Mouse (Mus musculus): Measurements from ENCODE around the gene Tnfsf4. TPM values are rescaled to one million over a fixed set of nuclear protein-coding genes. Genes with fewer than 3 reads are reported as not detected.

Gene Tnfsf4
- not detected in 2 replicates for polyA plus RNA-seq (2015; fragmentation: Nextera tagmentation; extraction: Ambion mirVana)

- H3K27ac ChIP-seq = no peak within 1 kb of the TSS
- no peak within 1 kb of the TSS for H3K4me3 ChIP-seq
- H3K36me3 ChIP-seq = no peaks in the 10 kb centered on the region
- no peaks in the 10 kb centered on the region for H3K27me3 ChIP-seq
- H3K4me2 ChIP-seq = no peak within 1 kb of the TSS
- no peak for ATAC-seq (ENCODE audit: borderline replicate concordance, extremely low read depth, low FRiP score, low TSS enrichment)
- no peak within 1 kb of the TSS for H3K9ac ChIP-seq
- no peaks in the 10 kb centered on the region for H3K9me3 ChIP-seq
- peaks cover 7% of the 10 kb centered on the region; the same call in 1 of the 2 replicates for H3K4me1 ChIP-seq
- WGBS = 46% methylated on average over 6 of the region's 6 CpGs
Measured at GRCm38 (mm10) chr1:161394931-161395459, at the start of gene Tnfsf4. Gene Tnfsf4, plus strand, starts transcription at chr1:161395409.

- H3K36me3 ChIP-seq = no peaks in the 10 kb centered on the region
- no peak overlapping the region for H3K9ac ChIP-seq
- no peaks in the 10 kb centered on the region for H3K9me3 ChIP-seq
- ATAC-seq (ENCODE audit: borderline replicate concordance, extremely low read depth, low FRiP score, low TSS enrichment) = no peak
- no peak overlapping the region for H3K27ac ChIP-seq
- no peak overlapping the region for H3K4me3 ChIP-seq
- H3K4me1 ChIP-seq = no peaks in the 10 kb centered on the region
- H3K4me2 ChIP-seq = no peak overlapping the region
- no peaks in the 10 kb centered on the region for H3K27me3 ChIP-seq
- WGBS = 72% methylated on average over 1 of the region's 1 CpGs
Measured at GRCm38 (mm10) chr1:161350981-161351380, 44.2 kb upstream of the Tnfsf4 start.

GRCm38 (mm10) chr1:161365006-161365405, 30.2 kb upstream of the Tnfsf4 start:
- no peak overlapping the region for H3K9ac ChIP-seq
- H3K27ac ChIP-seq = no peak overlapping the region
- H3K27me3 ChIP-seq = no peaks in the 10 kb centered on the region
- no peak for ATAC-seq (ENCODE audit: borderline replicate concordance, extremely low read depth, low FRiP score, low TSS enrichment)
- no peak overlapping the region for H3K4me3 ChIP-seq
- H3K4me2 ChIP-seq = no peak overlapping the region
- no peaks in the 10 kb centered on the region for H3K4me1 ChIP-seq
- H3K9me3 ChIP-seq = no peaks in the 10 kb centered on the region
- no peaks in the 10 kb centered on the region for H3K36me3 ChIP-seq
- WGBS = 47% methylated on average over 4 of the region's 4 CpGs

- no peak overlapping the region for H3K4me2 ChIP-seq
- H3K27ac ChIP-seq = no peak overlapping the region
- ATAC-seq (ENCODE audit: borderline replicate concordance, extremely low read depth, low FRiP score, low TSS enrichment) = no peak
- H3K27me3 ChIP-seq = no peaks in the 10 kb centered on the region
- H3K4me3 ChIP-seq = no peak overlapping the region
- H3K4me1 ChIP-seq = no peaks in the 10 kb centered on the region
- no peak overlapping the region for H3K9ac ChIP-seq
- no peaks in the 10 kb centered on the region for H3K36me3 ChIP-seq
- H3K9me3 ChIP-seq = no peaks in the 10 kb centered on the region
- 70% methylated on average over 2 of the region's 2 CpGs for WGBS
Measured at GRCm38 (mm10) chr1:161371919-161372318, 23.3 kb upstream of the Tnfsf4 start.

GRCm38 (mm10) chr1:161375866-161376265, 19.3 kb upstream of the Tnfsf4 start:
- H3K27ac ChIP-seq = no peak overlapping the region
- H3K9ac ChIP-seq = no peak overlapping the region
- 77% methylated on average over 2 of the region's 2 CpGs for whole genome bisulfite sequencing
- no peak for ATAC-seq (ENCODE audit: borderline replicate concordance, extremely low read depth, low FRiP score, low TSS enrichment)
- H3K27me3 ChIP-seq = no peaks in the 10 kb centered on the region
- H3K4me3 ChIP-seq = no peak overlapping the region
- H3K4me2 ChIP-seq = no peak overlapping the region
- no peaks in the 10 kb centered on the region for H3K36me3 ChIP-seq
- H3K9me3 ChIP-seq = no peaks in the 10 kb centered on the region
- H3K4me1 ChIP-seq = 0 out of 2 replicates have a peak, but pooled peaks cover 4% of the 10 kb centered on the region

- no peak for ATAC-seq (ENCODE audit: borderline replicate concordance, extremely low read depth, low FRiP score, low TSS enrichment)
- no peak overlapping the region for H3K9ac ChIP-seq
- no peak overlapping the region for H3K27ac ChIP-seq
- H3K27me3 ChIP-seq = no peaks in the 10 kb centered on the region
- H3K4me1 ChIP-seq = 0 out of 2 replicates have a peak, but pooled peaks cover 4% of the 10 kb centered on the region
- H3K36me3 ChIP-seq = no peaks in the 10 kb centered on the region
- WGBS = 64% methylated on average over 3 of the region's 3 CpGs
- H3K9me3 ChIP-seq = no peaks in the 10 kb centered on the region
- H3K4me2 ChIP-seq = no peak overlapping the region
- no peak overlapping the region for H3K4me3 ChIP-seq
Measured at GRCm38 (mm10) chr1:161378571-161378970, 16.6 kb upstream of the Tnfsf4 start.

GRCm38 (mm10) chr1:161379685-161380424, 15.4 kb upstream of the Tnfsf4 start:
- ATAC-seq (ENCODE audit: borderline replicate concordance, extremely low read depth, low FRiP score, low TSS enrichment) = no peak
- H3K9ac ChIP-seq = no peak overlapping the region
- no peaks in the 10 kb centered on the region for H3K36me3 ChIP-seq
- no peak overlapping the region for H3K27ac ChIP-seq
- no peak overlapping the region for H3K4me3 ChIP-seq
- H3K27me3 ChIP-seq = no peaks in the 10 kb centered on the region
- 0 out of 2 replicates have a peak, but pooled peaks cover 4% of the 10 kb centered on the region for H3K4me1 ChIP-seq
- H3K4me2 ChIP-seq = no peak overlapping the region
- WGBS = 31% methylated on average over 11 of the region's 11 CpGs
- H3K9me3 ChIP-seq = no peaks in the 10 kb centered on the region

GRCm38 (mm10) chr1:161380425-161380780, 14.8 kb upstream of the Tnfsf4 start:
- Histone ChIP-seq H3K9ac (no peak overlapping the region), H3K9me3 (no peaks in the 10 kb centered on the region), H3K4me1 (0 out of 2 replicates have a peak, but pooled peaks cover 4% of the 10 kb centered on the region), H3K27ac (no peak overlapping the region), H3K4me3 (no peak overlapping the region), H3K36me3 (no peaks in the 10 kb centered on the region), H3K4me2 (no peak overlapping the region), H3K27me3 (no peaks in the 10 kb centered on the region)
- no peak for ATAC-seq (ENCODE audit: borderline replicate concordance, extremely low read depth, low FRiP score, low TSS enrichment)
- 23% methylated on average over 5 of the region's 5 CpGs for WGBS

- H3K27me3 ChIP-seq = no peaks in the 10 kb centered on the region
- ATAC-seq (ENCODE audit: borderline replicate concordance, extremely low read depth, low FRiP score, low TSS enrichment) = no peak
- WGBS = 60% methylated on average over 2 of the region's 2 CpGs
- H3K9me3 ChIP-seq = no peaks in the 10 kb centered on the region
- H3K4me1 ChIP-seq = 0 out of 2 replicates have a peak, but pooled peaks cover 4% of the 10 kb centered on the region
- H3K27ac ChIP-seq = no peak overlapping the region
- no peak overlapping the region for H3K4me3 ChIP-seq
- no peaks in the 10 kb centered on the region for H3K36me3 ChIP-seq
- H3K4me2 ChIP-seq = no peak overlapping the region
- H3K9ac ChIP-seq = no peak overlapping the region
Measured at GRCm38 (mm10) chr1:161390066-161390465, 5.1 kb upstream of the Tnfsf4 start.

GRCm38 (mm10) chr1:161392906-161393305, 2.3 kb upstream of the Tnfsf4 start:
- no peaks in the 10 kb centered on the region for H3K9me3 ChIP-seq
- no peak overlapping the region for H3K9ac ChIP-seq
- H3K4me2 ChIP-seq = no peak overlapping the region
- no peak overlapping the region for H3K4me3 ChIP-seq
- no peak overlapping the region for H3K27ac ChIP-seq
- no peak for ATAC-seq (ENCODE audit: borderline replicate concordance, extremely low read depth, low FRiP score, low TSS enrichment)
- H3K36me3 ChIP-seq = no peaks in the 10 kb centered on the region
- WGBS = 46% methylated on average over 10 of the region's 10 CpGs
- H3K4me1 ChIP-seq = peaks cover 7% of the 10 kb centered on the region; the same call in 1 of the 2 replicates
- no peaks in the 10 kb centered on the region for H3K27me3 ChIP-seq

- H3K4me1 ChIP-seq = peaks cover 7% of the 10 kb centered on the region; the same call in 1 of the 2 replicates
- no peak overlapping the region for H3K4me2 ChIP-seq
- no peak overlapping the region for H3K9ac ChIP-seq
- H3K27ac ChIP-seq = no peak overlapping the region
- no peaks in the 10 kb centered on the region for H3K27me3 ChIP-seq
- H3K4me3 ChIP-seq = no peak overlapping the region
- H3K9me3 ChIP-seq = no peaks in the 10 kb centered on the region
- ATAC-seq (ENCODE audit: borderline replicate concordance, extremely low read depth, low FRiP score, low TSS enrichment) = no peak
- 48% methylated on average over 5 of the region's 5 CpGs for WGBS
- H3K36me3 ChIP-seq = no peaks in the 10 kb centered on the region
Measured at GRCm38 (mm10) chr1:161395610-161396009, 401 bp downstream of the Tnfsf4 start.

GRCm38 (mm10) chr1:161396351-161396750, 1.1 kb downstream of the Tnfsf4 start:
- Histone ChIP-seq H3K36me3 (no peaks in the 10 kb centered on the region), H3K4me1 (peaks cover 7% of the 10 kb centered on the region; the same call in 1 of the 2 replicates), H3K9me3 (no peaks in the 10 kb centered on the region), H3K27me3 (no peaks in the 10 kb centered on the region), H3K27ac (no peak overlapping the region), H3K4me3 (no peak overlapping the region), H3K9ac (no peak overlapping the region), H3K4me2 (no peak overlapping the region)
- no peak for ATAC-seq (ENCODE audit: borderline replicate concordance, extremely low read depth, low FRiP score, low TSS enrichment)
- WGBS = 66% methylated on average over 10 of the region's 10 CpGs

Data from lung, embryonic 15.5 days (tissue).